Mouse (Mus musculus) G1E-ER4 (cell line): ENCODE data around the gene Aldh16a1. TPM values are rescaled to one million over a fixed set of nuclear protein-coding genes. Genes with fewer than 3 reads are reported as not detected.

Experiments used
- GATA1 ChIP-seq: IDR thresholded peaks from one replicate; pipeline ENCODE4 v1.8.0; 2012; ENCODE audit warnings: low read length, inconsistent platforms
- polyA plus RNA-seq: library from polyadenylated mRNA; stranded (reverse); fragments of >175 nt; gene quantifications from 2 replicates; pipeline ENCODE4 v1.2.3, GENCODE M21; 2012

The Aldh16a1 gene
- polyA plus RNA-seq, 1 experiment: 150 TPM

- TF ChIP-seq GATA1: no peak
Measured at GRCm38 (mm10) chr7:45121404-45121803, 33.0 kb downstream of the Aldh16a1 start.

GRCm38 (mm10) chr7:45119780-45120709 is 34.3 kb downstream of the Aldh16a1 start:
- TF ChIP-seq GATA1: no peak

- TF ChIP-seq GATA1: no peak
Measured at GRCm38 (mm10) chr7:45118336-45118735, 36.0 kb downstream of the Aldh16a1 start.

- no peak for TF ChIP-seq GATA1
Measured at GRCm38 (mm10) chr7:45117566-45117965, 36.8 kb downstream of the Aldh16a1 start.

- TF ChIP-seq GATA1: no peak
Measured at GRCm38 (mm10) chr7:45113476-45113875, 40.9 kb downstream of the Aldh16a1 start.

- TF ChIP-seq GATA1: no peak
Measured at GRCm38 (mm10) chr7:45112529-45112928, 41.9 kb downstream of the Aldh16a1 start.

GRCm38 (mm10) chr7:45111940-45112339 is 42.4 kb downstream of the Aldh16a1 start:
- no peak for TF ChIP-seq GATA1

GRCm38 (mm10) chr7:45107052-45107645 is 47.2 kb downstream of the Aldh16a1 start:
- TF ChIP-seq GATA1: no peak

GRCm38 (mm10) chr7:45106441-45106840 is 47.9 kb downstream of the Aldh16a1 start:
- TF ChIP-seq GATA1: no peak

GRCm38 (mm10) chr7:45105491-45105890 is 48.9 kb downstream of the Aldh16a1 start:
- TF ChIP-seq GATA1: no peak

- TF ChIP-seq GATA1: no peak
Measured at GRCm38 (mm10) chr7:45104941-45105340, 49.4 kb downstream of the Aldh16a1 start.

GRCm38 (mm10) chr7:45103652-45104180 is 50.7 kb downstream of the Aldh16a1 start, which contains the start of gene Fcgrt:
Gene Fcgrt (minus strand): TSS chr7:45103851.
- TF ChIP-seq GATA1: no peak

GRCm38 (mm10) chr7:45102940-45103585 is 51.3 kb downstream of the Aldh16a1 start:
- TF ChIP-seq GATA1: no peak

GRCm38 (mm10) chr7:45102441-45102840 is 51.9 kb downstream of the Aldh16a1 start:
- TF ChIP-seq GATA1: no peak

GRCm38 (mm10) chr7:45100046-45100445 is 54.3 kb downstream of the Aldh16a1 start:
- no peak for TF ChIP-seq GATA1
